Comparison of ENCODE assay signal across 25 mouse cellular contexts in the genomic region with DNA sequence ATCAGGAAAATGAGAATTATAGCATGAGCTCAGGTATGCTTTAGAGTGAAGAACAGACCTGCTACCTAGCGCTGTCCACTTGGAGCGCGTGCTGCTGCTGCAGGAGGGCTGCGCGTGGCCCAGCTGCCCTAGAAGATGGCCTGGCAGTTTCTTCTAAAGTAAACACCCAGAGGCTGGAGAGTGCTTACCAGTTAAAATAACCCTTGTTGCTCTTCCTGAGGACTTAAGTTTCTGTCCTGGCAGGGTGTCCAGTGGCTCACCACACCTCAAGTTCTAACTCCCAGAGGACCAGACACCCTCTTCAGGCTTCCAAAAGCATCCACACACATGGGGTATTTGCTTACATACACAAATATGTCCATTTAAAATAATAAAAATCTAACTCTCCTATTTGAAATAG. TPM values are rescaled to one million over a fixed set of nuclear protein-coding genes. Genes with fewer than 3 reads are reported as not detected.
"Had no signal": no experiment of that assay in that cellular context is flagged by ENCODE, and none has a peak within 500 bp of the region (broad histone marks: within the 10 kb centered on the region; RNA-seq: fewer than 3 reads in every experiment).

No protein-coding gene starts in this region.

- H3K27ac ChIP-seq: heart, adult 2 months; heart, embryonic 13.5 days; heart, embryonic 15.5 days; hindbrain, embryonic 13.5 days; hindbrain, embryonic 15.5 days; hindbrain, postnatal 0 days; kidney, embryonic 15.5 days; kidney, postnatal 0 days; limb, embryonic 12.5 days; liver, embryonic 12.5 days had no signal

- H3K9me3 ChIP-seq: heart, embryonic 13.5 days; heart, embryonic 15.5 days; hindbrain, embryonic 13.5 days; hindbrain, embryonic 15.5 days; kidney, embryonic 15.5 days had no signal

- H3K4me1 ChIP-seq: hindbrain, embryonic 13.5 days; hindbrain, embryonic 15.5 days; kidney, embryonic 15.5 days had no signal

- H3K9ac ChIP-seq: forebrain, postnatal 0 days; heart, embryonic 13.5 days; heart, embryonic 15.5 days; hindbrain, embryonic 15.5 days; kidney, embryonic 15.5 days; limb, embryonic 12.5 days; liver, embryonic 12.5 days had no signal

- DNase-seq: forebrain, postnatal 0 days; gastrocnemius, postnatal 14 days; heart, adult 11 months; heart, adult 2 months; heart, postnatal 14 days; heart, postnatal 36 days; kidney, adult 11 months; kidney, adult 2 months; kidney, adult 9 months; kidney, postnatal 14 days; kidney, postnatal 36 days; layer of hippocampus, postnatal 36 days; left cerebral cortex, postnatal 4 days had no signal

- H3K27me3 ChIP-seq: heart, embryonic 13.5 days; heart, embryonic 15.5 days; hindbrain, embryonic 13.5 days; hindbrain, embryonic 15.5 days; kidney, embryonic 15.5 days; limb, embryonic 12.5 days; liver, embryonic 12.5 days had no signal

- ATAC-seq: forebrain, postnatal 0 days; hindbrain, postnatal 0 days; intestine, embryonic 16.5 days had no signal

- H3K4me2 ChIP-seq: heart, embryonic 11.5 days; heart, embryonic 13.5 days; heart, embryonic 15.5 days; hindbrain, embryonic 13.5 days; hindbrain, embryonic 15.5 days; kidney, embryonic 15.5 days; limb, embryonic 12.5 days; liver, embryonic 12.5 days had no signal

- H3K4me3 ChIP-seq: heart, adult 2 months; heart, embryonic 13.5 days; heart, embryonic 15.5 days; hindbrain, embryonic 13.5 days; hindbrain, embryonic 15.5 days; kidney, embryonic 15.5 days; limb, embryonic 12.5 days; liver, embryonic 12.5 days had no signal

RNA-seq across cellular contexts. Expression of a gene that starts 28.1 kb away (rescaled TPM):
- total RNA-seq: hematopoietic stem cell, adult 5-6 weeks had no signal
